Comparison of ENCODE assay signal across 25 mouse cellular contexts in the genomic region with DNA sequence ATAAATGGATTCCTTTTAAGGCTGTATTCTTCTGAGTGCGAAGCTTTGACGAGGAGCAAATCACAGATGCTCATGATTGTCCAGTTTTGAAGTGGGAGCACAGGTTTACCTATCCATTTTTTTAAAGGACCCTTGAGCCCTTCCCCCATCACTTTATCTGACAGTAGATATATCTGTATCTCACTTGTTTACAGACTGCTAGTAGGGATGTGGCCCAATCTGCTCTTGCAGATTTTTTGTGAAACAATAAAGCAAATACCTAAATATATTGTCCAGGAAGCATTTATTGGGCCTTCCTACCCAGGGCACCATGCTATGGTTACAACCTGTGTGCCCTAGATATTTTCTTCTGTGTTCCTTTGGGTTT. TPM values are rescaled to one million over a fixed set of nuclear protein-coding genes. Genes with fewer than 3 reads are reported as not detected.
A peak's percentile ranks its signal among the peaks of the same experiment; 100 is the strongest.
DNase-seq lines count a peak whose midpoint lies in the region; ATAC-seq and TF ChIP-seq lines count a peak whose summit lies in the region.
"Had no signal": no experiment of that assay in that cellular context is flagged by ENCODE, and none has a peak within 500 bp of the region (broad histone marks: within the 10 kb centered on the region; RNA-seq: fewer than 3 reads in every experiment).

No protein-coding gene starts in this region.

- H3K27me3 ChIP-seq in forebrain, embryonic 15.5 days: no peaks in the 10 kb centered on the region
- no peaks in the 10 kb centered on the region for H3K27me3 ChIP-seq in forebrain, embryonic 11.5 days (ENCODE audit: control insufficient read depth, insufficient read depth, low read length)
- no peaks in the 10 kb centered on the region for H3K27me3 ChIP-seq in forebrain, embryonic 16.5 days (replicated peaks; ENCODE audit: control insufficient read depth, insufficient read depth, low read length)
- H3K27me3 ChIP-seq: liver, embryonic 12.5 days; megakaryocyte, embryonic 14.5 days had no signal

- H3K9me3 ChIP-seq in forebrain, embryonic 15.5 days: no peaks in the 10 kb centered on the region
- no peaks in the 10 kb centered on the region for H3K9me3 ChIP-seq in forebrain, embryonic 11.5 days (ENCODE audit: control insufficient read depth, low read length)
- H3K9me3 ChIP-seq in forebrain, embryonic 16.5 days (ENCODE audit: control insufficient read depth, low read length): no peaks in the 10 kb centered on the region
- H3K9me3 ChIP-seq: liver, embryonic 12.5 days had no signal

- intact Hi-C loops in left cerebral cortex, adult 2 months (cut with DNase I): no loop called here
- intact Hi-C loops in left cerebral cortex, postnatal 25 days (cut with DNase I): no loop called here

- peak overlapping the region; percentile 65 for H3K27ac ChIP-seq in forebrain, embryonic 15.5 days (replicated peaks)
- H3K27ac ChIP-seq in forebrain, embryonic 11.5 days (ENCODE audit: low read depth, low read length): no peak overlapping the region
- H3K27ac ChIP-seq in left cerebral cortex, adult 2 months: peak overlapping the region; percentile 75; the same call in 1 of the 2 replicates
- H3K27ac ChIP-seq in forebrain, embryonic 16.5 days (ENCODE audit: low read length): peak overlapping the region; percentile 62
- H3K27ac ChIP-seq: gastrocnemius, adult 2 months; liver, embryonic 12.5 days had no signal

- no peak for DNase-seq in forebrain, embryonic 11.5 days (ENCODE audit: low spot score)
- DNase-seq in left cerebral cortex, adult 2 months (ENCODE audit: extremely low spot score in 1 of 2, low spot score in 2 of 2): no peak
- no peak for DNase-seq in left cerebral cortex, postnatal 25 days (ENCODE audit: low spot score in 2 of 2)
- no peak for DNase-seq in adrenal gland, postnatal 36 days
- no peak for DNase-seq in frontal cortex, postnatal 25 days (ENCODE audit: low spot score in 2 of 2)
- DNase-seq: adrenal gland, postnatal 14 days; cerebellum, adult 11-12 months; cerebellum, adult 9-11 months; gastrocnemius, adult 2 months; gastrocnemius, postnatal 36 days; heart, adult 18-20 months; heart, postnatal 4 days; kidney, postnatal 14 days; left cerebral cortex, postnatal 4 days; liver, postnatal 0 days; lung, postnatal 4 days; thymus, adult 2 months; thymus, postnatal 36 days had no signal

- TF ChIP-seq CTCF in left cerebral cortex, adult 2 months (IDR thresholded peaks at IDR 0.05): no peak

- peak; percentile 26; the same call in 1 of the 2 replicates for ATAC-seq in forebrain, embryonic 15.5 days (replicated peaks)
- ATAC-seq in forebrain, embryonic 11.5 days (replicated peaks; ENCODE audit: low FRiP score): no peak
- peak; percentile 62 for ATAC-seq in forebrain, embryonic 16.5 days
- ATAC-seq: intestine, postnatal 0 days; liver, embryonic 12.5 days; liver, postnatal 0 days had no signal

- no peak overlapping the region for H3K9ac ChIP-seq in forebrain, embryonic 15.5 days (replicated peaks)
- no peak overlapping the region for H3K9ac ChIP-seq in forebrain, embryonic 11.5 days (ENCODE audit: low read length)
- peak overlapping the region; percentile 7; the same call in 1 of the 2 replicates for H3K9ac ChIP-seq in forebrain, embryonic 16.5 days (replicated peaks; ENCODE audit: low read depth, low read length)
- H3K9ac ChIP-seq: liver, embryonic 12.5 days; liver, postnatal 0 days had no signal

- no peaks in the 10 kb centered on the region for H3K36me3 ChIP-seq in forebrain, embryonic 15.5 days
- H3K36me3 ChIP-seq in forebrain, embryonic 11.5 days (ENCODE audit: control insufficient read depth, insufficient read depth, low read length): no peaks in the 10 kb centered on the region
- H3K36me3 ChIP-seq in forebrain, embryonic 16.5 days (ENCODE audit: control insufficient read depth, insufficient read depth): no peaks in the 10 kb centered on the region
- H3K36me3 ChIP-seq: liver, embryonic 12.5 days had no signal

- 61% methylated on average over 2 of the region's 2 CpGs for WGBS in forebrain, embryonic 15.5 days
- 70% methylated on average over 2 of the region's 2 CpGs for WGBS in forebrain, embryonic 11.5 days
- WGBS in forebrain, embryonic 16.5 days: 34% methylated on average over 2 of the region's 2 CpGs

- H3K4me1 ChIP-seq in forebrain, embryonic 15.5 days: 0 out of 2 replicates have a peak, but pooled peaks cover 6% of the 10 kb centered on the region
- H3K4me1 ChIP-seq in forebrain, embryonic 11.5 days (replicated peaks; ENCODE audit: control insufficient read depth, insufficient read depth, low read length): no peaks in the 10 kb centered on the region
- peaks cover 3% of the 10 kb centered on the region; the same call in 1 of the 2 replicates for H3K4me1 ChIP-seq in forebrain, embryonic 16.5 days (replicated peaks; ENCODE audit: control insufficient read depth, insufficient read depth, low read length)
- H3K4me1 ChIP-seq: liver, embryonic 12.5 days had no signal

- H3K4me2 ChIP-seq in forebrain, embryonic 15.5 days (replicated peaks): no peak overlapping the region
- H3K4me2 ChIP-seq in forebrain, embryonic 11.5 days (ENCODE audit: low read depth, low read length, severe bottlenecking): no peak overlapping the region
- H3K4me2 ChIP-seq in forebrain, embryonic 16.5 days (ENCODE audit: low read length): no peak overlapping the region
- H3K4me2 ChIP-seq: heart, embryonic 11.5 days; liver, embryonic 12.5 days had no signal

- H3K4me3 ChIP-seq in forebrain, embryonic 15.5 days: no peak overlapping the region
- H3K4me3 ChIP-seq in forebrain, embryonic 11.5 days (ENCODE audit: low read depth, low read length): no peak overlapping the region
- no peak overlapping the region for H3K4me3 ChIP-seq in left cerebral cortex, adult 2 months
- no peak overlapping the region for H3K4me3 ChIP-seq in forebrain, embryonic 16.5 days (replicated peaks; ENCODE audit: low read length)
- H3K4me3 ChIP-seq: erythroblast, embryonic 14.5 days; gastrocnemius, adult 2 months; liver, embryonic 12.5 days; megakaryocyte, embryonic 14.5 days had no signal

RNA-seq across cellular contexts. Expression of a gene that starts 6.8 kb away (rescaled TPM):
- 2.1 and 2.7 TPM in 2 replicates for polyA plus RNA-seq in forebrain, embryonic 15.5 days (2015; fragmentation: Nextera tagmentation; extraction: Ambion mirVana)
- not detected in 2 replicates for polyA plus RNA-seq in forebrain, embryonic 11.5 days (2014; fragmentation: Nextera tagmentation; extraction: Ambion mirVana)
- 100 to 1,000 TPM; 169 to 176 TPM for total RNA-seq in left cerebral cortex, adult 2 months (2021)
- total RNA-seq in left cerebral cortex, postnatal 25 days (2021): 100 to 1,000 TPM; 199 TPM
- 2.9 and 4.4 TPM in 2 replicates for polyA plus RNA-seq in forebrain, embryonic 16.5 days (2015; fragmentation: Nextera tagmentation; extraction: Ambion mirVana)
- 10 to 100 TPM in 1 of 2 experiments, 1 to 10 TPM in 1; 9.7 to 15.8 TPM for total RNA-seq in adrenal gland, postnatal 36 days (2021)
- polyA plus RNA-seq: erythroblast, embryonic 14.5 days; heart, embryonic 11.5 days had no signal

Comparison
In these comparisons a context has a peak if more than half of its experiments do, and no peak if none do; other contexts are left out.
1. RNA of a gene that starts 6.8 kb away (total RNA-seq): 199 TPM in left cerebral cortex, postnatal 25 days and 169 to 176 TPM in left cerebral cortex, adult 2 months; 9.7 to 15.8 TPM in adrenal gland, postnatal 36 days; every median in the first group is over 10 times any median in the second.